Mouse (Mus musculus) MEL (cell line): ENCODE results near the gene Olfr1462. TPM values are rescaled to one million over a fixed set of nuclear protein-coding genes. Genes with fewer than 3 reads are reported as not detected.

Experiments used
- DNase-seq: peaks from one replicate; pipeline ENCODE4 v3.0.0; 2011; ENCODE audit warnings: low read depth, low spot score
- H3K27ac ChIP-seq: 2 replicates; pipeline ENCODE4 v1.5.1; 2012; ENCODE audit warnings: low read depth, mild to moderate bottlenecking, control low read depth, low read length, moderate library complexity; ENCODE audit not compliant: control insufficient read depth
- H3K27me3 ChIP-seq, 2 experiments: fragments of 150-350 bp in 1 of 2; sonication (generic) in 1 of 2; 2 replicates each; pipeline ENCODE4 v1.6.1; 2012; ENCODE audit warnings: low read length in 2 of 2, mild to moderate bottlenecking in 2 of 2, improper control_type of control experiment in 1 of 2, moderate library complexity in 1 of 2; ENCODE audit not compliant: insufficient read depth in 2 of 2, control insufficient read depth in 1 of 2
- H3K36me3 ChIP-seq, 2 experiments: 2 replicates each; pipeline ENCODE4 v1.6.1; 2012 to 2014; ENCODE audit warnings: low read length in 2 of 2, improper control_type of control experiment in 1 of 2, inconsistent platforms in 1 of 2, mild to moderate bottlenecking in 1 of 2; ENCODE audit not compliant: insufficient read depth in 2 of 2, control insufficient read depth in 1 of 2
- H3K4me1 ChIP-seq, 2 experiments: fragments of 150-350 bp in 1 of 2; sonication (generic) in 1 of 2; 2 replicates each; pipeline ENCODE4 v1.6.1; 2012; ENCODE audit warnings: low read length in 2 of 2, improper control_type of control experiment in 1 of 2, mild to moderate bottlenecking in 1 of 2; ENCODE audit not compliant: insufficient read depth in 2 of 2, control insufficient read depth in 1 of 2
- H3K4me3 ChIP-seq, 2 experiments: fragments of 150-350 bp in 1 of 2; sonication (generic) in 1 of 2; 2 replicates each; pipeline ENCODE4 v1.5.1; 2012; ENCODE audit warnings: low read depth in 2 of 2, low read length in 2 of 2, mild to moderate bottlenecking in 2 of 2, moderate library complexity in 2 of 2, control low read depth in 1 of 2, improper control_type of control experiment in 1 of 2; ENCODE audit not compliant: control insufficient read depth in 1 of 2, insufficient read depth in 1 of 2
- H3K79me2 ChIP-seq: 2 replicates; pipeline ENCODE4 v1.6.1; 2012; ENCODE audit warnings: mild to moderate bottlenecking, low read length, moderate library complexity; ENCODE audit not compliant: control insufficient read depth, poor library complexity, insufficient read depth
- H3K9ac ChIP-seq: 2 replicates; pipeline ENCODE4 v1.6.1; 2012; ENCODE audit warnings: low read depth, mild to moderate bottlenecking, control low read depth, low read length, moderate library complexity; ENCODE audit not compliant: control insufficient read depth, poor library complexity, severe bottlenecking
- H3K9me3 ChIP-seq: fragments of 150-350 bp; sonication (generic); replicated peaks from 2 replicates; pipeline ENCODE4 v1.6.1; 2012; ENCODE audit warnings: mild to moderate bottlenecking, low read length, improper control_type of control experiment, moderate library complexity; ENCODE audit not compliant: insufficient read depth
- CTCF ChIP-seq, 3 experiments: IDR thresholded peaks in 2 of 3; conservative IDR thresholded peaks in 1 of 3; 2 replicates each; pipeline ENCODE4 v1.5.1; 2011 to 2012; ENCODE audit warnings: low read length in 3 of 3, low read depth in 2 of 3, mild to moderate bottlenecking in 2 of 3, improper control_type of control experiment in 1 of 3, inconsistent platforms in 1 of 3, mixed read lengths in 1 of 3, moderate library complexity in 1 of 3; ENCODE audit not compliant: control insufficient read depth in 1 of 3, insufficient read depth in 1 of 3, poor library complexity in 1 of 3, severe bottlenecking in 1 of 3
- ELF1 ChIP-seq: IDR thresholded peaks from 2 replicates; pipeline ENCODE4 v1.6.1; 2014; ENCODE audit warnings: low read depth, mild to moderate bottlenecking, inconsistent platforms, low read length, improper control_type of control experiment, moderate library complexity
- EP300 ChIP-seq, 2 experiments: IDR thresholded peaks; 2 replicates each; pipeline ENCODE4 v1.6.1; 2011; ENCODE audit warnings: improper control_type of control experiment in 2 of 2, low read length in 2 of 2, low read depth in 1 of 2, mild to moderate bottlenecking in 1 of 2
- GABPA ChIP-seq: IDR thresholded peaks from 2 replicates; pipeline ENCODE4 v1.6.1; 2012; ENCODE audit warnings: low read depth, mild to moderate bottlenecking, inconsistent platforms, low read length, improper control_type of control experiment, moderate library complexity
- GATA1 ChIP-seq: IDR thresholded peaks from 2 replicates; pipeline ENCODE4 v1.6.1; 2011; ENCODE audit warnings: low read depth, low read length, improper control_type of control experiment
- JUND ChIP-seq: IDR thresholded peaks from 2 replicates; pipeline ENCODE4 v1.6.1; 2011; ENCODE audit warnings: low read depth, mild to moderate bottlenecking, improper control_type of control experiment, low read length
- KAT2A ChIP-seq: conservative IDR thresholded peaks from 2 replicates; pipeline ENCODE4 v1.6.1; 2012; ENCODE audit warnings: low read depth, low read length, improper control_type of control experiment, inconsistent platforms
- MAFK ChIP-seq: IDR thresholded peaks from 2 replicates; pipeline ENCODE4 v1.6.1; 2011; ENCODE audit warnings: low read depth, mild to moderate bottlenecking, low read length, improper control_type of control experiment, borderline replicate concordance
- MEF2A ChIP-seq: IDR thresholded peaks from 2 replicates; pipeline ENCODE4 v1.6.1; 2014; ENCODE audit warnings: low read depth, mild to moderate bottlenecking, inconsistent platforms, low read length, improper control_type of control experiment; ENCODE audit not compliant: poor library complexity, insufficient replicate concordance, severe bottlenecking; ENCODE audit errors: extremely low read depth
- MYB ChIP-seq: IDR thresholded peaks from 2 replicates; pipeline ENCODE4 v1.6.1; 2011; ENCODE audit warnings: mild to moderate bottlenecking, low read depth, low read length, improper control_type of control experiment
- MYC ChIP-seq: IDR thresholded peaks from 2 replicates; pipeline ENCODE4 v1.6.1; 2011; ENCODE audit warnings: low read depth, mild to moderate bottlenecking, low read length, improper control_type of control experiment, moderate library complexity
- NRF1 ChIP-seq: IDR thresholded peaks from 2 replicates; pipeline ENCODE4 v1.6.1; 2014; ENCODE audit warnings: low read depth, mild to moderate bottlenecking, inconsistent platforms, low read length, improper control_type of control experiment, moderate library complexity; ENCODE audit not compliant: poor library complexity, insufficient read depth, severe bottlenecking
- POLR2AphosphoS2 ChIP-seq: IDR thresholded peaks from 2 replicates; pipeline ENCODE4 v1.6.1; 2011; ENCODE audit warnings: low read length, improper control_type of control experiment
- RCOR1 ChIP-seq: IDR thresholded peaks from 2 replicates; pipeline ENCODE4 v1.6.1; 2012; ENCODE audit warnings: low read depth, mild to moderate bottlenecking, inconsistent platforms, low read length, improper control_type of control experiment
- SMC3 ChIP-seq: IDR thresholded peaks from 2 replicates; pipeline ENCODE4 v1.6.1; 2011; ENCODE audit warnings: low read depth, low read length, improper control_type of control experiment
- TAL1 ChIP-seq: IDR thresholded peaks from 2 replicates; pipeline ENCODE4 v1.6.1; 2012; ENCODE audit warnings: mild to moderate bottlenecking, inconsistent platforms, low read length, moderate library complexity, mixed read lengths
- TCF12 ChIP-seq: IDR thresholded peaks from 2 replicates; pipeline ENCODE4 v1.6.1; 2014; ENCODE audit warnings: low read depth, mild to moderate bottlenecking, inconsistent platforms, low read length, improper control_type of control experiment, moderate library complexity
- USF2 ChIP-seq, 2 experiments: IDR thresholded peaks; 2 replicates each; pipeline ENCODE4 v1.6.1; 2011 to 2012; ENCODE audit warnings: improper control_type of control experiment in 2 of 2, low read length in 2 of 2, borderline replicate concordance in 1 of 2, inconsistent platforms in 1 of 2, low read depth in 1 of 2, mild to moderate bottlenecking in 1 of 2; ENCODE audit not compliant: insufficient read depth in 1 of 2
- ZC3H11A ChIP-seq: IDR thresholded peaks from 2 replicates; pipeline ENCODE4 v1.6.1; 2012; ENCODE audit warnings: low read depth, mild to moderate bottlenecking, inconsistent platforms, low read length, improper control_type of control experiment
- ZNF384 ChIP-seq: IDR thresholded peaks from 2 replicates; pipeline ENCODE4 v1.6.1; 2012; ENCODE audit warnings: low read depth, mild to moderate bottlenecking, inconsistent platforms, low read length, improper control_type of control experiment
- polyA plus RNA-seq, 2 experiments: library from polyadenylated mRNA; stranded (reverse) in 1 of 2; unstranded in 1 of 2; fragments of >175 nt in 1 of 2; fragments of >200 nt in 1 of 2; gene quantifications; 2 replicates each; pipeline versions ENCODE4 v1.2.1 to v1.2.4; 2012; ENCODE audit warnings: low replicate concordance in 2 of 2, low read depth in 1 of 2; ENCODE audit not compliant: insufficient read length in 2 of 2, insufficient read depth in 1 of 2, missing spikeins in 1 of 2
- total RNA-seq: library from RNA; depleted of rRNA; stranded (reverse); fragments of 300-350 nt; gene quantifications from 2 replicates; pipeline ENCODE4 v1.2.3, GENCODE M21; 2012; rRNA removed

Olfr1462 gene
- total RNA-seq (not detected in 2 replicates), polyA plus RNA-seq (not detected)

DNA sequence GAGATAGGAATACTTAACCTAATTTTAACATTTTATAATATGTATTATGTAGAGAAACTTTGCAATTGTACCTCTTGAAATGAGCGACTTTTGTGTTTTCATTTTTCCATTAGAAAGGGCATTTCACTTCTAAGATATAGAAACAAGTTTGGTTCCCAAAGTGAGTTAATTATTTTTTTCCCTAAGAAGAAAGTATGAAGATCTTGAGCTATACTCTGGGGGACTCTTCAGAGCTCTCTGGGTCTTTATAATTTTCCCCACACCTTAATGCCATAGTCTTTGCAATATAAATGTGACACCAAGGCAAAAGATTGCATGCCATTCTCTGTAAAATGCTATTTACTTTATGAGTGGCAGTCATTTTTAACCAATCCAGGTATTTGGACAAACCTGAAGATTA, at the start of gene Olfr1462:
Gene Olfr1462 (plus strand): TSS at position 301 of the 400 bp plus-strand sequence.
- no peak within 1 kb of the TSS for H3K27ac ChIP-seq
- H3K27me3 ChIP-seq = no peaks in the 10 kb centered on the region
- no peak for DNase-seq
- no peaks in the 10 kb centered on the region for H3K4me1 ChIP-seq
- H3K9ac ChIP-seq = no peak within 1 kb of the TSS
- H3K4me3 ChIP-seq = no peak within 1 kb of the TSS
- no peaks in the 10 kb centered on the region for H3K36me3 ChIP-seq
- no peaks in the 10 kb centered on the region for H3K79me2 ChIP-seq
- TF ChIP-seq MEF2A (no peak), ZC3H11A (no peak), TCF12 (no peak), TAL1 (no peak), USF2 (IDR thresholded peaks at IDR 0.05; ENCODE audit: borderline replicate concordance in 1 of 2, insufficient read depth in 1 of 2, low read depth in 1 of 2, low read length in 2 of 2) (no peak), GABPA (no peak), MAFK (no peak), SMC3 (no peak), JUND (no peak), MYB (no peak), ZNF384 (no peak), ELF1 (no peak), POLR2AphosphoS2 (no peak), GATA1 (no peak), KAT2A (no peak), MYC (no peak), RCOR1 (no peak)
- no peaks in the 10 kb centered on the region for H3K9me3 ChIP-seq

DNA sequence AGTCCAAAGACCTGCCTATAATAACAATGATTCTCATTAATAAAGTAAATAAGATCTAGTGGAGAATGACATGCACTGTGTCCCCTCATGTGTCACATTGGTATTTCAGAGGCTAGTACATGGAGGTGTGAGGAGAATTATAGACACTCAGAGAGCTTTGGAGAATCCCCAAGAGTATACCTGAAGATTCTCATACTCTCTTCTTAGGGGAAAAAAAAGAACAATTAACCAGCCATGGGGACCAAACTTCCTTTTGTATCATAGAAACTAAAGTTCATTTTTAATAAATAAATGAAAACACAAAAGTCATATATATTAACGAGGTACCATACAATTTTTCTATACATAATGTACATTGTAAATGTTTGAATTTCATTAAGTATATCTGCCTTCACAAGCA, 36.1 kb upstream of the Olfr1462 start, which contains the start of gene Olfr1459:
Gene Olfr1459 (minus strand): TSS at position 101 of the 400 bp plus-strand sequence.
- H3K79me2 ChIP-seq = no peaks in the 10 kb centered on the region
- no peak within 1 kb of the TSS for H3K4me3 ChIP-seq
- H3K4me1 ChIP-seq = no peaks in the 10 kb centered on the region

More for the DNA sequence above, 36.1 kb upstream of the Olfr1462 start, which contains the start of gene Olfr1459:
- DNase-seq = no peak
- Histone ChIP-seq H3K27ac (no peak within 1 kb of the TSS), H3K9ac (no peak within 1 kb of the TSS), H3K27me3 (no peaks in the 10 kb centered on the region)
- TF ChIP-seq CTCF (IDR thresholded peaks at IDR 0.05 in 2 of 3, conservative IDR thresholded peaks at IDR 0.05 in 1 of 3; ENCODE audit: control insufficient read depth in 1 of 3, insufficient read depth in 1 of 3, low read depth in 2 of 3, low read length in 3 of 3, poor library complexity in 1 of 3, severe bottlenecking in 1 of 3) = no peak
- TF ChIP-seq NRF1 = no peak
- no peak for TF ChIP-seq EP300 (IDR thresholded peaks at IDR 0.05; ENCODE audit: low read depth in 1 of 2, low read length in 2 of 2)
- TF ChIP-seq ZNF384 = no peak
- TF ChIP-seq GABPA = no peak
- TF ChIP-seq, all 39 proteins: peak for 0
- Histone ChIP-seq H3K36me3 (no peaks in the 10 kb centered on the region), H3K9me3 (no peaks in the 10 kb centered on the region)
